Comparison of ENCODE assay signal across 20 mouse cellular contexts in the genomic region with DNA sequence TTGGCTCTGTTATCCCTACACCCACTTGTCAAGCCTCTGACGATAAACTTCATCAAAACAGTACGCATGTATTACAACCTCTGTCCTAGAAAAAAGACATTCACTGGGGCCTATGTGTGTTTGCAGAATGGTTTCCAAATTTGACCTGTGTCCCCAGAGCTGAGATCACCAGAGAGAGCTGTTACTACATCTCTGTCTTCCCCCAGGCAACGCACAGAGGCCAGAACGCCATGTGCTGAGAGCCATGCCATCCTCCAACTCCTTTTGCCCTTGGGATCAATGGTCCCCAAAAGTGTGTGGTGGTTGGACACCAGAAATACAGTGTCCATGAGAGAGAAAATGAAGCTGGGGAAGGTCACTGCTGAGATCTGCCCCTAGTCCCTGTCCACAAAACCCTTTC.
"Had no signal": no experiment of that assay in that cellular context is flagged by ENCODE, and none has a peak within 500 bp of the region (broad histone marks: within the 10 kb centered on the region; RNA-seq: fewer than 3 reads in every experiment).

No protein-coding gene starts in this region.

- H3K27ac ChIP-seq: kidney, embryonic 15.5 days; limb, embryonic 12.5 days; limb, embryonic 15.5 days; midbrain, embryonic 12.5 days; neural tube, embryonic 13.5 days; stomach, embryonic 15.5 days had no signal

- ATAC-seq: intestine, postnatal 0 days; midbrain, embryonic 16.5 days had no signal

- H3K4me2 ChIP-seq: kidney, embryonic 15.5 days; limb, embryonic 12.5 days; limb, embryonic 15.5 days; midbrain, embryonic 12.5 days; neural tube, embryonic 13.5 days; stomach, embryonic 15.5 days had no signal

- H3K4me3 ChIP-seq: kidney, embryonic 15.5 days; limb, embryonic 12.5 days; limb, embryonic 15.5 days; midbrain, embryonic 12.5 days; myocyte; neural tube, embryonic 13.5 days; stomach, embryonic 15.5 days had no signal

- DNase-seq: kidney, adult 2 months; kidney, postnatal 10 days; kidney, postnatal 4 days; left cerebral cortex, postnatal 4 days; lung, adult 2 months; lung, postnatal 14 days; lung, postnatal 4 days; retina, postnatal 1 day; right cerebral cortex, postnatal 25 days; spleen, adult 18-20 months; thymus, postnatal 25 days had no signal

- H3K36me3 ChIP-seq: kidney, embryonic 15.5 days; limb, embryonic 12.5 days; limb, embryonic 15.5 days; midbrain, embryonic 12.5 days; neural tube, embryonic 13.5 days; stomach, embryonic 15.5 days had no signal

- H3K4me1 ChIP-seq: midbrain, embryonic 12.5 days had no signal

- H3K9ac ChIP-seq: kidney, embryonic 15.5 days; limb, embryonic 12.5 days; limb, embryonic 15.5 days; midbrain, embryonic 12.5 days; neural tube, embryonic 13.5 days; stomach, embryonic 15.5 days had no signal

- H3K27me3 ChIP-seq: kidney, embryonic 15.5 days; limb, embryonic 12.5 days; limb, embryonic 15.5 days; neural tube, embryonic 13.5 days; stomach, embryonic 15.5 days had no signal

- H3K9me3 ChIP-seq: limb, embryonic 15.5 days; stomach, embryonic 15.5 days had no signal
